Mouse (Mus musculus): ENCODE results near the gene Cdk4.

Gene Cdk4

GRCm38 (mm10) chr10:127075651-127076050, 12.3 kb downstream of the Cdk4 start:
- no peaks in the 10 kb centered on the region for H3K9me3 ChIP-seq (ENCODE audit: low read length)
- no peak for TF ChIP-seq CTCF (conservative IDR thresholded peaks at IDR 0.05; ENCODE audit: low read length)
- no peak for TF ChIP-seq POU5F1 (IDR thresholded peaks at IDR 0.05; ENCODE audit: borderline replicate concordance, low read length)
- no peak for TF ChIP-seq NANOG (IDR thresholded peaks at IDR 0.05; ENCODE audit: borderline replicate concordance, low read length)

GRCm38 (mm10) chr10:127076082-127076481, 12.7 kb downstream of the Cdk4 start:
- TF ChIP-seq NANOG (IDR thresholded peaks at IDR 0.05; ENCODE audit: borderline replicate concordance, low read length): no peak
- no peak for TF ChIP-seq POU5F1 (IDR thresholded peaks at IDR 0.05; ENCODE audit: borderline replicate concordance, low read length)
- TF ChIP-seq CTCF (conservative IDR thresholded peaks at IDR 0.05; ENCODE audit: low read length): no peak
- Histone ChIP-seq H3K4me3 (replicated peaks; ENCODE audit: low read length) (no peak overlapping the region), H3K4me1 (replicated peaks; ENCODE audit: low read depth, low read length) (peaks cover 45% of the 10 kb centered on the region), H3K36me3 (ENCODE audit: insufficient read depth, low read length) (no peaks in the 10 kb centered on the region), H3K27me3 (ENCODE audit: insufficient read depth, low read length) (peaks cover 61% of the 10 kb centered on the region), H3K9me3 (ENCODE audit: low read length) (no peaks in the 10 kb centered on the region)

More at GRCm38 (mm10) chr10:127075651-127076050, 12.3 kb downstream of the Cdk4 start:
- peaks cover 45% of the 10 kb centered on the region for H3K4me1 ChIP-seq (replicated peaks; ENCODE audit: low read depth, low read length)
- no peak overlapping the region for H3K4me3 ChIP-seq (replicated peaks; ENCODE audit: low read length)
- H3K27me3 ChIP-seq (ENCODE audit: insufficient read depth, low read length): peaks cover 57% of the 10 kb centered on the region
- H3K36me3 ChIP-seq (ENCODE audit: insufficient read depth, low read length): no peaks in the 10 kb centered on the region

- TF ChIP-seq CTCF (conservative IDR thresholded peaks at IDR 0.05; ENCODE audit: low read length): no peak
- TF ChIP-seq NANOG (IDR thresholded peaks at IDR 0.05; ENCODE audit: borderline replicate concordance, low read length): no peak
- Histone ChIP-seq H3K27me3 (ENCODE audit: insufficient read depth, low read length) (peaks cover 76% of the 10 kb centered on the region), H3K9me3 (ENCODE audit: low read length) (no peaks in the 10 kb centered on the region), H3K36me3 (ENCODE audit: insufficient read depth, low read length) (no peaks in the 10 kb centered on the region), H3K4me1 (replicated peaks; ENCODE audit: low read depth, low read length) (peaks cover 52% of the 10 kb centered on the region), H3K4me3 (replicated peaks; ENCODE audit: low read length) (peak overlapping the region; percentile 13; the same call in 1 of the 2 replicates)
Observed at GRCm38 (mm10) chr10:127077515-127077914, 14.2 kb downstream of the Cdk4 start.

- TF ChIP-seq POU5F1 (IDR thresholded peaks at IDR 0.05; ENCODE audit: borderline replicate concordance, low read length): no peak
- no peak for TF ChIP-seq CTCF (conservative IDR thresholded peaks at IDR 0.05; ENCODE audit: low read length)
- TF ChIP-seq NANOG (IDR thresholded peaks at IDR 0.05; ENCODE audit: borderline replicate concordance, low read length): no peak
- peak overlapping the region; percentile 41; the same call in 1 of the 2 replicates for H3K4me3 ChIP-seq (replicated peaks; ENCODE audit: low read length)
- peaks cover 52% of the 10 kb centered on the region for H3K4me1 ChIP-seq (replicated peaks; ENCODE audit: low read depth, low read length)
- H3K36me3 ChIP-seq (ENCODE audit: insufficient read depth, low read length): no peaks in the 10 kb centered on the region
- H3K9me3 ChIP-seq (ENCODE audit: low read length): no peaks in the 10 kb centered on the region
- peaks cover 82% of the 10 kb centered on the region for H3K27me3 ChIP-seq (ENCODE audit: insufficient read depth, low read length)
Observed at GRCm38 (mm10) chr10:127078001-127078676, 14.8 kb downstream of the Cdk4 start.

- TF ChIP-seq POU5F1 (IDR thresholded peaks at IDR 0.05; ENCODE audit: borderline replicate concordance, low read length): no peak
- TF ChIP-seq NANOG (IDR thresholded peaks at IDR 0.05; ENCODE audit: borderline replicate concordance, low read length): no peak
- TF ChIP-seq CTCF (conservative IDR thresholded peaks at IDR 0.05; ENCODE audit: low read length): no peak
- peak overlapping the region; percentile 77 for H3K4me3 ChIP-seq (replicated peaks; ENCODE audit: low read length)
- peaks cover 90% of the 10 kb centered on the region for H3K27me3 ChIP-seq (ENCODE audit: insufficient read depth, low read length)
- H3K36me3 ChIP-seq (ENCODE audit: insufficient read depth, low read length): no peaks in the 10 kb centered on the region
- H3K9me3 ChIP-seq (ENCODE audit: low read length): no peaks in the 10 kb centered on the region
- peaks cover 52% of the 10 kb centered on the region for H3K4me1 ChIP-seq (replicated peaks; ENCODE audit: low read depth, low read length)
Observed at GRCm38 (mm10) chr10:127078677-127079575, 15.6 kb downstream of the Cdk4 start.

- TF ChIP-seq POU5F1 (IDR thresholded peaks at IDR 0.05; ENCODE audit: borderline replicate concordance, low read length) (no peak), NANOG (IDR thresholded peaks at IDR 0.05; ENCODE audit: borderline replicate concordance, low read length) (no peak), CTCF (conservative IDR thresholded peaks at IDR 0.05; ENCODE audit: low read length) (no peak)
Observed at GRCm38 (mm10) chr10:127079665-127080391, 16.5 kb downstream of the Cdk4 start.

GRCm38 (mm10) chr10:127080901-127081780, 17.8 kb downstream of the Cdk4 start:
- peaks cover 44% of the 10 kb centered on the region for H3K4me1 ChIP-seq (replicated peaks; ENCODE audit: low read depth, low read length)
- H3K4me3 ChIP-seq (replicated peaks; ENCODE audit: low read length): peak overlapping the region; percentile 77
- H3K27me3 ChIP-seq (ENCODE audit: insufficient read depth, low read length): peaks cover 86% of the 10 kb centered on the region
- H3K9me3 ChIP-seq (ENCODE audit: low read length): no peaks in the 10 kb centered on the region
- TF ChIP-seq POU5F1 (IDR thresholded peaks at IDR 0.05; ENCODE audit: borderline replicate concordance, low read length) (no peak), NANOG (IDR thresholded peaks at IDR 0.05; ENCODE audit: borderline replicate concordance, low read length) (no peak)
- H3K36me3 ChIP-seq (ENCODE audit: insufficient read depth, low read length): no peaks in the 10 kb centered on the region

More at GRCm38 (mm10) chr10:127079665-127080391, 16.5 kb downstream of the Cdk4 start:
- Histone ChIP-seq H3K36me3 (ENCODE audit: insufficient read depth, low read length) (no peaks in the 10 kb centered on the region), H3K27me3 (ENCODE audit: insufficient read depth, low read length) (peaks cover 91% of the 10 kb centered on the region), H3K9me3 (ENCODE audit: low read length) (no peaks in the 10 kb centered on the region), H3K4me3 (replicated peaks; ENCODE audit: low read length) (peak overlapping the region; percentile 77), H3K4me1 (replicated peaks; ENCODE audit: low read depth, low read length) (peaks cover 52% of the 10 kb centered on the region)

Data from E14TG2a.4 (cell line).